Mouse (Mus musculus) CH12.LX (cell line): Measurements from ENCODE around the gene Tut1. TPM values are rescaled to one million over a fixed set of nuclear protein-coding genes. Genes with fewer than 3 reads are reported as not detected.

Experiments used
- DNase-seq: peaks from one replicate; pipeline ENCODE4 v3.0.0-alpha.2; 2013; ENCODE audit errors: extremely low read depth
- H3K27ac ChIP-seq: 2 replicates; pipeline ENCODE4 v1.5.1; 2012; ENCODE audit warnings: low read depth, mild to moderate bottlenecking, control low read depth, moderate library complexity; ENCODE audit not compliant: insufficient read depth
- H3K27me3 ChIP-seq: replicated peaks from 2 replicates; pipeline ENCODE3; 2012; ENCODE audit warnings: inconsistent platforms
- H3K36me3 ChIP-seq, 2 experiments: replicated peaks in 1 of 2; 2 replicates each; pipeline versions ENCODE3 to v1.6.1; 2012; ENCODE audit warnings: inconsistent platforms in 1 of 2, low read length in 1 of 2, mild to moderate bottlenecking in 1 of 2, mixed read lengths in 1 of 2, moderate library complexity in 1 of 2; ENCODE audit not compliant: control insufficient read depth in 1 of 2, insufficient read depth in 1 of 2
- H3K4me1 ChIP-seq, 2 experiments: 2 replicates each; pipeline ENCODE4 v1.6.1; 2012; ENCODE audit warnings: inconsistent platforms in 1 of 2, moderate library complexity in 1 of 2; ENCODE audit not compliant: insufficient read depth in 2 of 2, control insufficient read depth in 1 of 2
- H3K4me2 ChIP-seq: 2 replicates; pipeline ENCODE4 v1.6.1; 2012; ENCODE audit warnings: low read depth, mild to moderate bottlenecking, control low read depth; ENCODE audit not compliant: poor library complexity, insufficient read depth, severe bottlenecking
- H3K4me3 ChIP-seq, 3 experiments: fragments of 150-350 bp in 1 of 3; sonication (generic) in 1 of 3; replicated peaks in 1 of 3; 2 replicates each; pipeline versions ENCODE3 to v1.5.1; 2011 to 2012; ENCODE audit warnings: low read depth in 2 of 3, low read length in 2 of 3, mild to moderate bottlenecking in 2 of 3, moderate library complexity in 2 of 3, control low read depth in 1 of 3, improper control_type of control experiment in 1 of 3, inconsistent platforms in 1 of 3, mixed read lengths in 1 of 3; ENCODE audit not compliant: poor library complexity in 1 of 3
- H3K79me2 ChIP-seq: replicated peaks from 2 replicates; pipeline ENCODE4 v1.6.1; 2012; ENCODE audit warnings: mild to moderate bottlenecking, moderate library complexity; ENCODE audit not compliant: control insufficient read depth, poor library complexity, insufficient read depth, severe bottlenecking; ENCODE audit errors: extremely low read depth
- H3K9ac ChIP-seq: 2 replicates; pipeline ENCODE4 v1.6.1; 2012; ENCODE audit warnings: low read depth, mild to moderate bottlenecking, control low read depth, moderate library complexity; ENCODE audit not compliant: insufficient read depth
- H3K9me3 ChIP-seq: replicated peaks from 2 replicates; pipeline ENCODE3; 2012; ENCODE audit warnings: low read length, inconsistent platforms, mixed read lengths
- BHLHE40 ChIP-seq: IDR thresholded peaks from 2 replicates; pipeline ENCODE4 v1.6.1; 2011; ENCODE audit warnings: mild to moderate bottlenecking, low read depth, low read length, improper control_type of control experiment
- ETS1 ChIP-seq: conservative IDR thresholded peaks from 2 replicates; pipeline ENCODE4 v1.6.1; 2012; ENCODE audit warnings: low read depth, mild to moderate bottlenecking, inconsistent platforms, low read length, improper control_type of control experiment, moderate library complexity
- HCFC1 ChIP-seq: IDR thresholded peaks from 2 replicates; pipeline ENCODE4 v1.6.1; 2012; ENCODE audit warnings: low read depth, mild to moderate bottlenecking, inconsistent platforms, low read length, improper control_type of control experiment
- IRF4 ChIP-seq: IDR thresholded peaks from 2 replicates; pipeline ENCODE4 v1.6.1; 2014; ENCODE audit warnings: low read depth, mild to moderate bottlenecking, inconsistent platforms, low read length, improper control_type of control experiment
- MAX ChIP-seq: IDR thresholded peaks from 2 replicates; pipeline ENCODE4 v1.6.1; 2011; ENCODE audit warnings: low read length, improper control_type of control experiment
- MAZ ChIP-seq: IDR thresholded peaks from 2 replicates; pipeline ENCODE4 v1.6.1; 2012; ENCODE audit warnings: low read depth, mild to moderate bottlenecking, inconsistent platforms, low read length, improper control_type of control experiment, moderate library complexity
- MXI1 ChIP-seq: IDR thresholded peaks from 2 replicates; pipeline ENCODE4 v1.6.1; 2011; ENCODE audit warnings: mild to moderate bottlenecking, low read depth, low read length, improper control_type of control experiment
- MYC ChIP-seq: IDR thresholded peaks from 2 replicates; pipeline ENCODE4 v1.6.1; 2011; ENCODE audit warnings: low read depth, mild to moderate bottlenecking, improper control_type of control experiment, low read length
- NRF1 ChIP-seq: IDR thresholded peaks from 2 replicates; pipeline ENCODE4 v1.6.1; 2014; ENCODE audit warnings: low read depth, mild to moderate bottlenecking, inconsistent platforms, low read length, improper control_type of control experiment, moderate library complexity
- POLR2AphosphoS2 ChIP-seq: IDR thresholded peaks from 2 replicates; pipeline ENCODE4 v1.6.1; 2011; ENCODE audit warnings: low read depth, low read length, improper control_type of control experiment
- RCOR1 ChIP-seq: conservative IDR thresholded peaks from 2 replicates; pipeline ENCODE4 v1.6.1; 2012; ENCODE audit warnings: low read depth, mild to moderate bottlenecking, inconsistent platforms, low read length, improper control_type of control experiment
- SIN3A ChIP-seq: IDR thresholded peaks from 2 replicates; pipeline ENCODE4 v1.6.1; 2012; ENCODE audit warnings: low read length, improper control_type of control experiment, inconsistent platforms
- USF1 ChIP-seq: IDR thresholded peaks from 2 replicates; pipeline ENCODE4 v1.6.1; 2014; ENCODE audit warnings: low read depth, mild to moderate bottlenecking, inconsistent platforms, low read length, improper control_type of control experiment
- USF2 ChIP-seq: conservative IDR thresholded peaks from 2 replicates; pipeline ENCODE4 v1.6.1; 2011; ENCODE audit warnings: low read depth, low read length, improper control_type of control experiment
- ZNF384 ChIP-seq: IDR thresholded peaks from 2 replicates; pipeline ENCODE4 v1.6.1; 2012; ENCODE audit warnings: low read depth, low read length, improper control_type of control experiment, inconsistent platforms
- dilution Hi-C: fragments of 300-500 bp; cut with MboI; formaldehyde crosslinking; loops from 2 replicates; pipeline ENCODE4 v1.14.3; 2020; ENCODE audit warnings: low sequenced_read_pairs; ENCODE audit not compliant: extremely low pct_unique_long_range_greater_than_20kb, extremely low pct_ligation_motif_present
- in situ Hi-C: fragments of 300-500 bp; cut with MboI; formaldehyde crosslinking; loops from 3 replicates; pipeline ENCODE4 v1.14.3; 2019; ENCODE audit warnings: low sequenced_read_pairs, low pct_ligation_motif_present, low pct_unique_long_range_greater_than_20kb, mixed read lengths
- polyA plus RNA-seq: library from polyadenylated mRNA; unstranded; fragments of >175 nt; gene quantifications from 2 replicates; pipeline ENCODE4 v1.2.1, GENCODE M21; 2012; ENCODE audit warnings: low read depth; ENCODE audit not compliant: insufficient read length
- total RNA-seq, 2 experiments: library from RNA; depleted of rRNA; stranded (reverse); fragments of 300-350 nt in 1 of 2; fragments of >200 nt in 1 of 2; gene quantifications; 2 replicates each; pipeline ENCODE4 v1.2.3; 2012 to 2014

Tut1 gene
- total and polyA plus RNA-seq, 3 experiments = 40.4 to 54.9 (median 47.7) TPM

- peak overlapping the region; percentile 96 for H3K27ac ChIP-seq
- peaks cover 0 to 18% of the 10 kb centered on the region in 2 experiments; a peak in 2 of 4 replicates for H3K4me1 ChIP-seq
- dilution Hi-C loops = no loop called here
- H3K9me3 ChIP-seq = no peaks in the 10 kb centered on the region
- peak; percentile 69 for TF ChIP-seq MAX
- no peak; the same call in 1 of the 2 replicates for TF ChIP-seq HCFC1
- TF ChIP-seq USF2 = peak; percentile 94
- TF ChIP-seq POLR2AphosphoS2 = no peak
- TF ChIP-seq ZNF384 = no peak
- peak; percentile 90 for TF ChIP-seq BHLHE40
- TF ChIP-seq SIN3A = peak; percentile 69
- TF ChIP-seq USF1 = peak; percentile 92
- TF ChIP-seq IRF4 = no peak
- H3K4me2 ChIP-seq = peak overlapping the region; percentile 74
- H3K36me3 ChIP-seq = peaks cover 21 to 39% of the 10 kb centered on the region in 2 experiments
- peak overlapping the region; percentile 81 to 95 (median 94) for H3K4me3 ChIP-seq
- H3K27me3 ChIP-seq = no peaks in the 10 kb centered on the region
- peaks cover 19% of the 10 kb centered on the region for H3K79me2 ChIP-seq
- in situ Hi-C loops = no loop called here
- H3K9ac ChIP-seq = peak overlapping the region; percentile 96
- DNase-seq = peak; percentile 69
These were observed 32.8 kb upstream of the Tut1 start for GRCm38 (mm10) chr19:8920836-8921291.

- no peaks in the 10 kb centered on the region for H3K27me3 ChIP-seq
- no peak for TF ChIP-seq BHLHE40
- no peak for TF ChIP-seq MXI1
- no peak for TF ChIP-seq SIN3A
- no peak for TF ChIP-seq ETS1
- TF ChIP-seq MAZ = no peak
- no peak for TF ChIP-seq POLR2AphosphoS2
- TF ChIP-seq RCOR1 = no peak
- TF ChIP-seq MYC = no peak
- TF ChIP-seq HCFC1 = no peak
- no peak for TF ChIP-seq MAX
- TF ChIP-seq NRF1 = no peak
- DNase-seq = peak; percentile 17
- dilution Hi-C loops = no loop called here
- 0 out of 2 replicates have a peak overlapping the region, but pooled peaks have one; percentile 9 for H3K27ac ChIP-seq
- peaks cover 19% of the 10 kb centered on the region for H3K79me2 ChIP-seq
- H3K9me3 ChIP-seq = no peaks in the 10 kb centered on the region
- H3K9ac ChIP-seq = peak overlapping the region; percentile 96; the same call in 1 of the 2 replicates
- H3K36me3 ChIP-seq = peaks cover 22 to 40% of the 10 kb centered on the region in 2 experiments
- peak overlapping the region; percentile 29 to 95 (median 81) for H3K4me3 ChIP-seq
- in situ Hi-C loops = no loop called here
- peaks cover 0 to 21% of the 10 kb centered on the region in 2 experiments; a peak in 2 of 4 replicates for H3K4me1 ChIP-seq
- H3K4me2 ChIP-seq = peak overlapping the region; percentile 74
These were observed 31.9 kb upstream of the Tut1 start for GRCm38 (mm10) chr19:8921741-8922140.
